Mouse (Mus musculus) myocyte (in vitro differentiated cells): Measurements from ENCODE around the gene Nod2. TPM values are rescaled to one million over a fixed set of nuclear protein-coding genes. Genes with fewer than 3 reads are reported as not detected.

Experiments
- H3K27me3 ChIP-seq: one replicate; pipeline ENCODE4 v1.6.1; 2011; ENCODE audit not compliant: control insufficient read depth, insufficient read depth, insufficient read length
- H3K36me3 ChIP-seq: one replicate; pipeline ENCODE4 v1.6.1; 2011; ENCODE audit not compliant: control insufficient read depth, insufficient read depth
- H3K4me2 ChIP-seq: one replicate; pipeline ENCODE4 v1.6.1; 2011; ENCODE audit warnings: low read depth, control low read depth
- H3K4me3 ChIP-seq: one replicate; pipeline ENCODE4 v1.5.1; 2011; ENCODE audit warnings: mild to moderate bottlenecking, control low read depth, moderate library complexity
- H3K79me2 ChIP-seq: one replicate; pipeline ENCODE4 v1.6.1; 2011; ENCODE audit not compliant: control insufficient read depth, insufficient read depth
- H3ac ChIP-seq: one replicate; pipeline ENCODE4 v1.6.1; 2011; ENCODE audit not compliant: control insufficient read depth, insufficient read length
- CEBPB ChIP-seq: IDR thresholded peaks from 2 replicates; pipeline ENCODE4 v1.6.1; 2011; ENCODE audit warnings: mild to moderate bottlenecking, moderate library complexity; ENCODE audit not compliant: poor library complexity, insufficient read depth, severe bottlenecking
- E2F4 ChIP-seq: IDR thresholded peaks from one replicate; pipeline ENCODE4 v1.6.1; 2011; ENCODE audit warnings: mild to moderate bottlenecking, control low read depth, moderate library complexity; ENCODE audit not compliant: insufficient read depth
- MAX ChIP-seq: IDR thresholded peaks from one replicate; pipeline ENCODE4 v1.6.1; 2011; ENCODE audit warnings: low read depth, mild to moderate bottlenecking, control low read depth
- MYOD1 ChIP-seq, 3 experiments: IDR thresholded peaks; one replicate each; pipeline ENCODE4 v1.6.1; 2011; ENCODE audit warnings: control low read depth in 2 of 3, low read depth in 2 of 3, mild to moderate bottlenecking in 2 of 3, moderate library complexity in 1 of 3; ENCODE audit not compliant: insufficient read length in 2 of 3, control insufficient read depth in 1 of 3
- MYOG ChIP-seq, 3 experiments: IDR thresholded peaks; one replicate each; pipeline ENCODE4 v1.6.1; 2011; ENCODE audit warnings: control low read depth in 2 of 3, low read depth in 2 of 3, mild to moderate bottlenecking in 2 of 3; ENCODE audit not compliant: insufficient read length in 2 of 3, control insufficient read depth in 1 of 3, insufficient read depth in 1 of 3
- POLR2A ChIP-seq: IDR thresholded peaks from one replicate; pipeline ENCODE4 v1.6.1; 2011; ENCODE audit warnings: low read depth, mild to moderate bottlenecking, control low read depth, moderate library complexity; ENCODE audit not compliant: insufficient read length
- POLR2AphosphoS2 ChIP-seq: IDR thresholded peaks from one replicate; pipeline ENCODE4 v1.6.1; 2011; ENCODE audit warnings: low read depth, control low read depth; ENCODE audit not compliant: insufficient read length
- REST ChIP-seq: IDR thresholded peaks from one replicate; pipeline ENCODE4 v1.6.1; 2011; ENCODE audit warnings: mild to moderate bottlenecking, control low read depth, moderate library complexity; ENCODE audit not compliant: insufficient read depth, insufficient read length
- SRF ChIP-seq: IDR thresholded peaks from one replicate; pipeline ENCODE4 v1.6.1; 2011; ENCODE audit warnings: low read depth; ENCODE audit not compliant: control insufficient read depth, insufficient read length
- TCF12 ChIP-seq: IDR thresholded peaks from one replicate; pipeline ENCODE4 v1.6.1; 2011; ENCODE audit warnings: mild to moderate bottlenecking, control low read depth; ENCODE audit not compliant: poor library complexity, insufficient read depth, severe bottlenecking
- TCF3 ChIP-seq: IDR thresholded peaks from one replicate; pipeline ENCODE4 v1.6.1; 2011; ENCODE audit warnings: low read depth, control low read depth; ENCODE audit not compliant: insufficient read length
- USF1 ChIP-seq: IDR thresholded peaks from one replicate; pipeline ENCODE4 v1.6.1; 2011; ENCODE audit warnings: low read depth, mild to moderate bottlenecking, control low read depth, moderate library complexity
- polyA plus RNA-seq: library from polyadenylated mRNA; unstranded; fragments of >200 nt; fragmentation: generic; extraction: Trizol; gene quantifications from one replicate; pipeline ENCODE4 v1.2.1, GENCODE M21; 2012; ENCODE audit warnings: missing spikeins

Gene Nod2
- polyA plus RNA-seq, result 1.6 TPM

DNA sequence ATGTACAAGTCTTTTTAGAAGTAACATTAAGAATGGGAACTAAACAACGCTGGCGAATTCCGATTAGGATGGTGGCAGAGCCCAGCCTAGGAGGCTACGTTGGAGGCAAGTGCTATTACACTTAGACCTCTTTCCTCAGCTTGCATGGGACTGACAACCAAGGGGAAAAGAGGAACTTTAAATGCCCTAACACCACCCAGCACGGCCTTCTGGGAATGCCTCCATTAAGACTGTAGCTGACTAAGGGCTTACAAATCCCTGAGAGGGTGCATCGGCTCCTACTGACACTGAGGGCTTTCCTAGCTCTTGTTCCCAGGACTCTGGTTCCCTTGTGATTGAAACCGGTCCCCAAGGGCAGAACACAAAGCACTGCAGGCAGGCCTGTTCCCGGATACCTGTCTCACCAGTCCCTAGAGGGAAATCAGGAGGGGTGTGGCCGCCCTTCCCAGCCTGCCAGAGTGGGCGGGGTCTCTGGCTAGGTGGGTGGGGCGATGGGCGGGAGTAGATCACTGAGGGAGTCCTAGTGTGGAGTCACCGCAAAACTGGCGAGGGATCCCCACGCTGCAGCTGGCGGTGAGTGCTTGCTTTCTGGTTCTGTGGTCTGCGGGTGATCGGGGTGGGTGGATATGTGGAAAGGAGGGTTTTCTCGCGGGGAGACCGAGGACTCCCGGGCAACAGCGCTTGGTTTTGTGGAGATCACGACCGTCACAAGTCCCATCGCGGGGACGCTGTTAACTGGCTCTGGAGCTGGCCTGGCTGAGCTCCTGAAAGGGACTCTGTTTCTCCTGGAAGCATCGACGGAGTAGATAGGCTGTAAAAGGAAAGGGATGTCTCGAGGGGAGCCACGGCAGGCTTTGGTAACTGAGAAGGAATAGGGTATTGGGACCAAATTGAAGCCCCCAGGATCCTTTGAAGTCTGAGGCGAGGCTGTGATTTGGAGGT lies at the start of gene Nod2:
Gene Nod2 (plus strand): TSS at position 479 of the 942 bp plus-strand sequence.
- Histone ChIP-seq H3K36me3 (no peaks in the 10 kb centered on the region), H3ac (peak within 1 kb of the TSS; percentile 27), H3K79me2 (peaks cover 3% of the 10 kb centered on the region), H3K27me3 (no peaks in the 10 kb centered on the region), H3K4me2 (peak within 1 kb of the TSS; percentile 94), H3K4me3 (peak within 1 kb of the TSS; percentile 28)
- TF ChIP-seq POLR2AphosphoS2 (peak; percentile 77), MYOG (IDR thresholded peaks at IDR 0.05; ENCODE audit: control insufficient read depth in 1 of 3, insufficient read depth in 1 of 3, insufficient read length in 2 of 3, low read depth in 2 of 3) (peak in 2 of 3 experiments; percentile 36 to 70), E2F4 (no peak), MYOD1 (IDR thresholded peaks at IDR 0.05; ENCODE audit: control insufficient read depth in 1 of 3, insufficient read length in 2 of 3, low read depth in 2 of 3) (peak in 2 of 3 experiments; percentile 39 to 72), POLR2A (peak; percentile 76)

DNA sequence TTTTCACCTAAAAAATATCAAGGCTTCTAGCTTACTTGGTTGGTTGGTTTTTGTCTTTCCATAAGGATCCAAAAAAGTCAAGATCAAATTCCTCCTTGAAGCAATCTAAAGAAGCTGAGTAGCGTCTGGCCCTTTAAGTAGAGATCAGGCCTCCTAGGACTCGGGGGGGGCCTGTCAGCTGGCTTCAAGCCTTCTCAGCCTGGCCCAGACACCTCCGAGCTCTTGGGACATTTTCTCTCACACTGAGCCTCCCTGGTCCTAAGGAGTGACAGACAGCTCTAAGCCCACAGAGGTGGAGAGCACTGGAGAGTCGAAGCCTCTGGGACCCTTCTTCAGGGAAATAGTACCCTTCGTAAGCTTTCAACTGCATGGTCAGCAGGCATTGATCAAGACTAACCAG lies 48.5 kb upstream of the Nod2 start:
- no peaks in the 10 kb centered on the region for H3K79me2 ChIP-seq
- no peak overlapping the region for H3K4me2 ChIP-seq
- no peak for TF ChIP-seq TCF12
- no peak for TF ChIP-seq REST
- no peak for TF ChIP-seq MYOG (IDR thresholded peaks at IDR 0.05; ENCODE audit: control insufficient read depth in 1 of 3, insufficient read depth in 1 of 3, insufficient read length in 2 of 3, low read depth in 2 of 3)
- TF ChIP-seq POLR2AphosphoS2, result no peak
- TF ChIP-seq POLR2A, result no peak
- no peak for TF ChIP-seq CEBPB
- no peak for TF ChIP-seq TCF3
- TF ChIP-seq SRF, result no peak
- TF ChIP-seq E2F4, result no peak
- TF ChIP-seq MYOD1 (IDR thresholded peaks at IDR 0.05; ENCODE audit: control insufficient read depth in 1 of 3, insufficient read length in 2 of 3, low read depth in 2 of 3), result no peak
- no peak for TF ChIP-seq USF1
- TF ChIP-seq MAX, result no peak
- no peak overlapping the region for H3K4me3 ChIP-seq
- H3ac ChIP-seq, result no peak overlapping the region
- H3K36me3 ChIP-seq, result no peaks in the 10 kb centered on the region
- H3K27me3 ChIP-seq, result peaks cover 42% of the 10 kb centered on the region

DNA sequence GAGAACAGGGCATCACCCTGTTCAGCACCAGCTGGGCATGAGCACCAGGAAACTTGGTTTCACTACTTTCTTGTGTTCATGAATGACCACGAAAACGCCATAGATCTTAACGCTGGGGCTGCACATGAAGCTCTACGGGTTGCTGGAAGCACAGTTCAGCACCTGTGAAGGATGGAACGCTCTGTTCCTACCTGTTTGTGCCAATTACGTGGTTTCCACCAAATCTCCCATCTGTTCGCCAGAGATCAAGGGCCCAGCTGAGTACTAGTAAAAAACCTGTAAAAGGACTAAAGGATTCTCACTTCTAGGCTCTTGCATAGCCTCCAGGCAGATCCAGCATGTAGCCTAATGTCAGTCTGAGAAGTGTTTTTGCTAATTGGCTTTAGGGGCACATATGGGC lies 47.6 kb upstream of the Nod2 start:
- no peaks in the 10 kb centered on the region for H3K79me2 ChIP-seq
- TF ChIP-seq TCF12 (no peak), MAX (no peak), REST (no peak), MYOD1 (IDR thresholded peaks at IDR 0.05; ENCODE audit: control insufficient read depth in 1 of 3, insufficient read length in 2 of 3, low read depth in 2 of 3) (no peak), USF1 (no peak), POLR2A (no peak), SRF (no peak), MYOG (IDR thresholded peaks at IDR 0.05; ENCODE audit: control insufficient read depth in 1 of 3, insufficient read depth in 1 of 3, insufficient read length in 2 of 3, low read depth in 2 of 3) (no peak), TCF3 (no peak)
- no peak overlapping the region for H3K4me3 ChIP-seq
- H3K27me3 ChIP-seq, result peaks cover 40% of the 10 kb centered on the region
- no peak overlapping the region for H3ac ChIP-seq
- no peaks in the 10 kb centered on the region for H3K36me3 ChIP-seq
- no peak overlapping the region for H3K4me2 ChIP-seq

GRCm38 (mm10) chr8:88603446-88603989 lies 43.6 kb upstream of the Nod2 start:
- H3K4me3 ChIP-seq, result no peak overlapping the region
- no peaks in the 10 kb centered on the region for H3K36me3 ChIP-seq
- H3K4me2 ChIP-seq, result peak overlapping the region; percentile 67
- peaks cover 12% of the 10 kb centered on the region for H3K27me3 ChIP-seq
- TF ChIP-seq POLR2A (no peak), MYOD1 (IDR thresholded peaks at IDR 0.05; ENCODE audit: control insufficient read depth in 1 of 3, insufficient read length in 2 of 3, low read depth in 2 of 3) (no peak), MYOG (IDR thresholded peaks at IDR 0.05; ENCODE audit: control insufficient read depth in 1 of 3, insufficient read depth in 1 of 3, insufficient read length in 2 of 3, low read depth in 2 of 3) (no peak), SRF (no peak), CEBPB (no peak), MAX (no peak), TCF12 (no peak), USF1 (no peak), POLR2AphosphoS2 (no peak), REST (no peak), TCF3 (no peak), E2F4 (no peak)
- H3K79me2 ChIP-seq, result no peaks in the 10 kb centered on the region
- no peak overlapping the region for H3ac ChIP-seq
